Mouse (Mus musculus) neural tube, embryonic 12.5 days (tissue): ENCODE measurements around the gene Tbc1d20. TPM values are rescaled to one million over a fixed set of nuclear protein-coding genes. Genes with fewer than 3 reads are reported as not detected.

Experiments
- polyA plus RNA-seq: library from polyadenylated mRNA; unstranded; fragments of >200 nt; fragmentation: Nextera tagmentation; extraction: Ambion mirVana; gene quantifications from 2 replicates; pipeline ENCODE4 v1.2.1, GENCODE M21; 2016

Tbc1d20 gene
- polyA plus RNA-seq, 1 experiment from 2014 or later = 40.4 TPM

Other genes starting within 250 kb of the Tbc1d20 start
- 34.5 and 35.4 TPM in 2 replicates for gene Scrt2, start 212.3 kb upstream of the Tbc1d20 start, polyA plus RNA-seq
- gene Srxn1, start 188.3 kb upstream of the Tbc1d20 start, polyA plus RNA-seq = 19.5 and 20.2 TPM in 2 replicates
- gene Tcf15, start 150.3 kb upstream of the Tbc1d20 start, polyA plus RNA-seq = 22.6 and 26.3 TPM in 2 replicates
- 87.0 and 118 TPM in 2 replicates for gene Csnk2a1, start 67.0 kb upstream of the Tbc1d20 start, polyA plus RNA-seq
- 87.0 and 90.6 TPM in 2 replicates for gene Rbck1, start 38.8 kb downstream of the Tbc1d20 start, polyA plus RNA-seq
- gene Trib3, start 50.2 kb downstream of the Tbc1d20 start, polyA plus RNA-seq = 2.3 and 2.4 TPM in 2 replicates
- 14.7 and 16.5 TPM in 2 replicates for gene Nrsn2, start 82.8 kb downstream of the Tbc1d20 start, polyA plus RNA-seq
- gene Sox12, start 104.2 kb downstream of the Tbc1d20 start, polyA plus RNA-seq = 18.5 and 18.9 TPM in 2 replicates
- gene Zcchc3, start 121.2 kb downstream of the Tbc1d20 start, polyA plus RNA-seq = 47.9 and 49.8 TPM in 2 replicates
- 0.53 and 0.61 TPM in 2 replicates for gene 6820408C15Rik, start 121.8 kb downstream of the Tbc1d20 start, polyA plus RNA-seq
- gene Defb23, start 170.8 kb downstream of the Tbc1d20 start, polyA plus RNA-seq = not detected in 2 replicates
- not detected in 2 replicates for gene Defb20, start 183.2 kb downstream of the Tbc1d20 start, polyA plus RNA-seq
- not detected in 2 replicates for gene Defb22, start 196.3 kb downstream of the Tbc1d20 start, polyA plus RNA-seq
- not detected in 2 replicates for gene Defb26, start 217.9 kb downstream of the Tbc1d20 start, polyA plus RNA-seq
- not detected in 2 replicates for gene Defb28, start 224.4 kb downstream of the Tbc1d20 start, polyA plus RNA-seq
- not detected in 2 replicates for gene Defb29, start 246.3 kb downstream of the Tbc1d20 start, polyA plus RNA-seq